Mouse (Mus musculus): ENCODE measurements around the gene Med24.

Med24 gene

GRCm38 (mm10) chr11:98707401-98708281, 21.6 kb downstream of the Med24 start:
- in situ Hi-C loops (cut with MboI; ENCODE audit: low pct_unique_long_range_greater_than_20kb in 1 of 2, low sequenced_read_pairs in 2 of 2, unreplicated experiment in 1 of 2), result no loop called here

- in situ Hi-C loops (cut with MboI; ENCODE audit: low pct_unique_long_range_greater_than_20kb in 1 of 2, low sequenced_read_pairs in 2 of 2, unreplicated experiment in 1 of 2), result no loop called here
Measured at GRCm38 (mm10) chr11:98705021-98705420, 24.2 kb downstream of the Med24 start.

GRCm38 (mm10) chr11:98702323-98702722, 26.9 kb downstream of the Med24 start:
- in situ Hi-C loops (cut with MboI; ENCODE audit: low pct_unique_long_range_greater_than_20kb in 1 of 2, low sequenced_read_pairs in 2 of 2, unreplicated experiment in 1 of 2), result no loop called here

GRCm38 (mm10) chr11:98701213-98701670, 28.0 kb downstream of the Med24 start, which contains the start of gene Csf3:
TSS of gene Csf3 (plus strand) at chr11:98701263.
- in situ Hi-C loops (cut with MboI; ENCODE audit: low pct_unique_long_range_greater_than_20kb in 1 of 2, low sequenced_read_pairs in 2 of 2, unreplicated experiment in 1 of 2), result no loop called here

GRCm38 (mm10) chr11:98699911-98700310, 29.3 kb downstream of the Med24 start:
- in situ Hi-C loops (cut with MboI; ENCODE audit: low pct_unique_long_range_greater_than_20kb in 1 of 2, low sequenced_read_pairs in 2 of 2, unreplicated experiment in 1 of 2), result loop anchor here in 1 of 2 experiments (5.0 kb wide), 1 partner anchor 82 kb away; no protein-coding TSS in a partner anchor

GRCm38 (mm10) chr11:98698849-98699640, 30.2 kb downstream of the Med24 start:
- in situ Hi-C loops (cut with MboI; ENCODE audit: low pct_unique_long_range_greater_than_20kb in 1 of 2, low sequenced_read_pairs in 2 of 2, unreplicated experiment in 1 of 2), result loop anchor here in 1 of 2 experiments (5.0 kb wide), 1 partner anchor 83 kb away; no protein-coding TSS in a partner anchor

- in situ Hi-C loops (cut with MboI; ENCODE audit: low pct_unique_long_range_greater_than_20kb in 1 of 2, low sequenced_read_pairs in 2 of 2, unreplicated experiment in 1 of 2), result loop anchor here in 1 of 2 experiments (5.0 kb wide), 1 partner anchor 85 kb away; no protein-coding TSS in a partner anchor
Measured at GRCm38 (mm10) chr11:98697225-98697624, 32.0 kb downstream of the Med24 start.

GRCm38 (mm10) chr11:98696454-98697216, 32.6 kb downstream of the Med24 start:
- in situ Hi-C loops (cut with MboI; ENCODE audit: low pct_unique_long_range_greater_than_20kb in 1 of 2, low sequenced_read_pairs in 2 of 2, unreplicated experiment in 1 of 2), result loop anchor here in 1 of 2 experiments (5.0 kb wide), 1 partner anchor 86 kb away; no protein-coding TSS in a partner anchor

- in situ Hi-C loops (cut with MboI; ENCODE audit: low pct_unique_long_range_greater_than_20kb in 1 of 2, low sequenced_read_pairs in 2 of 2, unreplicated experiment in 1 of 2), result loop anchor here in 1 of 2 experiments (5.0 kb wide), 1 partner anchor 87 kb away; no protein-coding TSS in a partner anchor
Measured at GRCm38 (mm10) chr11:98695408-98695807, 33.8 kb downstream of the Med24 start.

GRCm38 (mm10) chr11:98694301-98694700, 34.9 kb downstream of the Med24 start:
- in situ Hi-C loops (cut with MboI; ENCODE audit: low pct_unique_long_range_greater_than_20kb in 1 of 2, low sequenced_read_pairs in 2 of 2, unreplicated experiment in 1 of 2), result no loop called here

GRCm38 (mm10) chr11:98693746-98694145, 35.5 kb downstream of the Med24 start:
- in situ Hi-C loops (cut with MboI; ENCODE audit: low pct_unique_long_range_greater_than_20kb in 1 of 2, low sequenced_read_pairs in 2 of 2, unreplicated experiment in 1 of 2), result no loop called here

GRCm38 (mm10) chr11:98693201-98693600, 36.0 kb downstream of the Med24 start:
- in situ Hi-C loops (cut with MboI; ENCODE audit: low pct_unique_long_range_greater_than_20kb in 1 of 2, low sequenced_read_pairs in 2 of 2, unreplicated experiment in 1 of 2), result no loop called here

- in situ Hi-C loops (cut with MboI; ENCODE audit: low pct_unique_long_range_greater_than_20kb in 1 of 2, low sequenced_read_pairs in 2 of 2, unreplicated experiment in 1 of 2), result no loop called here
Measured at GRCm38 (mm10) chr11:98688009-98688408, 41.2 kb downstream of the Med24 start.

- in situ Hi-C loops (cut with MboI; ENCODE audit: low pct_unique_long_range_greater_than_20kb in 1 of 2, low sequenced_read_pairs in 2 of 2, unreplicated experiment in 1 of 2), result no loop called here
Measured at GRCm38 (mm10) chr11:98686976-98687375, 42.3 kb downstream of the Med24 start.

GRCm38 (mm10) chr11:98685642-98686041, 43.6 kb downstream of the Med24 start:
- in situ Hi-C loops (cut with MboI; ENCODE audit: low pct_unique_long_range_greater_than_20kb in 1 of 2, low sequenced_read_pairs in 2 of 2, unreplicated experiment in 1 of 2), result no loop called here

- in situ Hi-C loops (cut with MboI; ENCODE audit: low pct_unique_long_range_greater_than_20kb in 1 of 2, low sequenced_read_pairs in 2 of 2, unreplicated experiment in 1 of 2), result no loop called here
Measured at GRCm38 (mm10) chr11:98682811-98683210, 46.4 kb downstream of the Med24 start.

- in situ Hi-C loops (cut with MboI; ENCODE audit: low pct_unique_long_range_greater_than_20kb in 1 of 2, low sequenced_read_pairs in 2 of 2, unreplicated experiment in 1 of 2), result no loop called here
Measured at GRCm38 (mm10) chr11:98681786-98682745, 47.2 kb downstream of the Med24 start, which contains the start of gene Psmd3. TSS of gene Psmd3 (plus strand) at chr11:98682554.
